Mouse (Mus musculus) hindbrain, embryonic 12.5 days (tissue): ENCODE data around the gene Trim63. TPM values are rescaled to one million over a fixed set of nuclear protein-coding genes. Genes with fewer than 3 reads are reported as not detected.

Experiments used
- ATAC-seq: fragments of 200-750 bp; cut with Nextera tagmentation; 2 replicates; pipeline ENCODE4 v1.8.0; 2017; ENCODE audit warnings: moderate TSS enrichment; ENCODE audit not compliant: low FRiP score
- H3K27ac ChIP-seq: fragments of 300-500 bp; sonication (generic); 2 replicates; pipeline ENCODE4 v1.5.1; 2016; ENCODE audit warnings: mild to moderate bottlenecking
- H3K27me3 ChIP-seq: fragments of 300-500 bp; sonication (generic); 2 replicates; pipeline ENCODE4 v1.6.1; 2016; ENCODE audit warnings: mild to moderate bottlenecking
- H3K36me3 ChIP-seq: fragments of 300-500 bp; sonication (generic); 2 replicates; pipeline ENCODE4 v1.6.1; 2016; ENCODE audit warnings: mild to moderate bottlenecking
- H3K4me1 ChIP-seq: fragments of 300-500 bp; sonication (generic); 2 replicates; pipeline ENCODE4 v1.6.1; 2016
- H3K4me2 ChIP-seq: fragments of 300-500 bp; sonication (generic); replicated peaks from 2 replicates; pipeline ENCODE4 v1.6.1; 2016; ENCODE audit warnings: mild to moderate bottlenecking
- H3K4me3 ChIP-seq: fragments of 300-500 bp; sonication (generic); 2 replicates; pipeline ENCODE4 v1.5.1; 2016; ENCODE audit warnings: mild to moderate bottlenecking
- H3K9ac ChIP-seq: fragments of 300-500 bp; sonication (generic); 2 replicates; pipeline ENCODE4 v1.6.1; 2016; ENCODE audit warnings: mild to moderate bottlenecking, moderate library complexity
- H3K9me3 ChIP-seq: fragments of 300-500 bp; sonication (generic); replicated peaks from 2 replicates; pipeline ENCODE4 v1.6.1; 2016; ENCODE audit warnings: mild to moderate bottlenecking
- WGBS: fragments of 180-500 bp; shearing (Covaris S2); methylation state at CpG from one replicate; pipeline ENCODE4 v1.1.7; 2016; 5-methylcytosine and 5-hydroxymethylcytosine counted together
- polyA plus RNA-seq: library from polyadenylated mRNA; unstranded; fragments of >200 nt; fragmentation: Nextera tagmentation; extraction: Ambion mirVana; gene quantifications from 2 replicates; pipeline ENCODE4 v1.2.1, GENCODE M21; 2016

The Trim63 gene
- polyA plus RNA-seq, 1 experiment from 2014 or later = 0.54 TPM

DNA sequence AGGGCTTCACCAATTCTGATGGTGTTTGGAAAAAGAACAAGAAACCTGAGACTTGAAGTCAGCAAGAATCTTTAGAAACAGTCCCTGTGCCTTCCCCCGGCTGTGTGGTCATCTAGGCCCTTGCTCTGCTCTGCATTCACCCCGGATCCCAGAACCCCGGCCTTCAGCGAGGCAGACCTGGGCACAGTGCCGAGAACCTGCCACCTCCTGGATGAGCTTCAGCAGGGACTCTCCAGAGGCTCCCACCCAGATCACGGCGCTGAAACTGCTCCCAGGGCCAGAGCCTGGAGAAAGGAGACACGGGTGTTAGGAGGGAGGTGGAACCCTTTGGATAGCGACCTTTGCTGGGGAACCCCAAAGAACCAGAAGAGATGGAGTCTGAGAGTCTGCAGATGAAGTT is 47.2 kb downstream of the Trim63 start:
- Histone ChIP-seq H3K27ac (no peak overlapping the region), H3K4me3 (no peak overlapping the region), H3K4me1 (peaks cover 5% of the 10 kb centered on the region), H3K36me3 (no peaks in the 10 kb centered on the region), H3K9me3 (no peaks in the 10 kb centered on the region), H3K9ac (no peak overlapping the region), H3K4me2 (no peak overlapping the region), H3K27me3 (peaks cover 46% of the 10 kb centered on the region)
- WGBS = 68% methylated on average over 9 of the region's 9 CpGs
- no peak for ATAC-seq

GRCm38 (mm10) chr4:134362586-134362985 is 47.7 kb downstream of the Trim63 start:
- Histone ChIP-seq H3K27me3 (peaks cover 46% of the 10 kb centered on the region), H3K9ac (no peak overlapping the region), H3K4me1 (0 out of 2 replicates have a peak, but pooled peaks cover under 1% of the 10 kb centered on the region), H3K36me3 (no peaks in the 10 kb centered on the region), H3K27ac (no peak overlapping the region), H3K9me3 (no peaks in the 10 kb centered on the region), H3K4me2 (no peak overlapping the region), H3K4me3 (no peak overlapping the region)
- no peak for ATAC-seq
- 22% methylated on average over 9 of the region's 9 CpGs for WGBS

DNA sequence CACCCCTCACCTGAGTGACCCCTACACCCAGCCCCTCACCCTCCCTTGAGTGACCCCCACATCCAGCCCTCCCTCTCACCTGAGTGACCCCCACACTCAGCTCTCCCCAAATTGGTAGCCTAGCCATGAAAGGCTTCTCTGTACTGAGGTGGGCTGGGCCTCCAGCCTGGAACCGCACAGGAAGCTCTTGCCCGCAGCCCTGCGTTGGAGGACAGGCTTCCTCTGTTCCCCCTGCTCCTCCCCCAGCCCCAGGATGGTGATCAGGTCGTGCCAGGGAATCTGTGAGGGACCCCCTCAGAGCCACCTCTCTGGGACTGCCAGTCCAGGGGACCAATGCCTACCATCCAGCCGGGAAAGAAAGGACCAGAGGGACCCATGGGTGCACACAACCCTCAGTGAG is 50.4 kb downstream of the Trim63 start:
- Histone ChIP-seq H3K4me3 (no peak overlapping the region), H3K9me3 (no peaks in the 10 kb centered on the region), H3K27ac (no peak overlapping the region), H3K36me3 (no peaks in the 10 kb centered on the region), H3K9ac (no peak overlapping the region), H3K4me1 (no peaks in the 10 kb centered on the region), H3K27me3 (peaks cover 63% of the 10 kb centered on the region), H3K4me2 (no peak overlapping the region)
- 42% methylated on average over 5 of the region's 5 CpGs for WGBS
- ATAC-seq = no peak; the same call in 1 of the 2 replicates

GRCm38 (mm10) chr4:134370649-134371221 is 55.8 kb downstream of the Trim63 start:
- no peaks in the 10 kb centered on the region for H3K9me3 ChIP-seq
- peak overlapping the region; percentile 55 for H3K4me3 ChIP-seq
- H3K27me3 ChIP-seq = peaks cover 60% of the 10 kb centered on the region
- H3K27ac ChIP-seq = no peak overlapping the region
- peaks cover 19% of the 10 kb centered on the region for H3K4me1 ChIP-seq
- WGBS = under 1% methylated on average over 18 of the region's 18 CpGs
- peak overlapping the region; percentile 97 for H3K4me2 ChIP-seq
- H3K9ac ChIP-seq = no peak overlapping the region
- no peaks in the 10 kb centered on the region for H3K36me3 ChIP-seq
- ATAC-seq = no peak

- H3K4me1 ChIP-seq = peaks cover 19% of the 10 kb centered on the region
- ATAC-seq = no peak
- peak overlapping the region; percentile 97 for H3K4me2 ChIP-seq
- WGBS = under 1% methylated on average over 17 of the region's 17 CpGs
- no peak overlapping the region; the same call in 1 of the 2 replicates for H3K9ac ChIP-seq
- H3K27me3 ChIP-seq = peaks cover 59% of the 10 kb centered on the region
- H3K9me3 ChIP-seq = no peaks in the 10 kb centered on the region
- no peaks in the 10 kb centered on the region for H3K36me3 ChIP-seq
- peak overlapping the region; percentile 55 for H3K4me3 ChIP-seq
- H3K27ac ChIP-seq = no peak overlapping the region
Observed at GRCm38 (mm10) chr4:134371316-134371855, 56.5 kb downstream of the Trim63 start.

- Histone ChIP-seq H3K4me2 (peak overlapping the region; percentile 97), H3K36me3 (no peaks in the 10 kb centered on the region), H3K27ac (no peak overlapping the region), H3K9ac (peak overlapping the region; percentile 61), H3K9me3 (no peaks in the 10 kb centered on the region), H3K4me3 (peak overlapping the region; percentile 55), H3K4me1 (peaks cover 19% of the 10 kb centered on the region), H3K27me3 (peaks cover 56% of the 10 kb centered on the region)
- peak; percentile 76 for ATAC-seq
- under 1% methylated on average over 16 of the region's 16 CpGs for WGBS
Observed at GRCm38 (mm10) chr4:134372294-134372747, 57.4 kb downstream of the Trim63 start.

DNA sequence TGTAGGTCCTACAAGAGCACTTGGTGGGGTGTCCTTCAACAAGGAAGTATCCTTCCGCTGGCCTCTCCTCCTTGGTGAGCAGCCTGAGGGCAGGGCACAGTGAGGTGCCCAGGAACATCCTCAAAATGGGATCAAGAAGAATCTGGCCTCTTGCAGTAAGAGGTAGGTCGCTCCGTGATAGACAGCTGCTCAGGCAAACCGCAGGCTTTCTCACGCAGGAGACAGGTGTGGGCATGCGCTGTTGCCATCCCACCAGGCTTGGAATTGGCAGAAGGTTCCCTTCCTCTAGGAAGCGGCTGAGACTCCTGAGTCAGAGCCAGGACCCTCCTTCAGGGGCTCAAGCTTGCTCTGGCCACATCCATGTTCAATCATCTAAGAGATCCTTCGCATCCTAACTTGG is 58.4 kb downstream of the Trim63 start:
- H3K36me3 ChIP-seq = no peaks in the 10 kb centered on the region
- no peak for ATAC-seq

DNA sequence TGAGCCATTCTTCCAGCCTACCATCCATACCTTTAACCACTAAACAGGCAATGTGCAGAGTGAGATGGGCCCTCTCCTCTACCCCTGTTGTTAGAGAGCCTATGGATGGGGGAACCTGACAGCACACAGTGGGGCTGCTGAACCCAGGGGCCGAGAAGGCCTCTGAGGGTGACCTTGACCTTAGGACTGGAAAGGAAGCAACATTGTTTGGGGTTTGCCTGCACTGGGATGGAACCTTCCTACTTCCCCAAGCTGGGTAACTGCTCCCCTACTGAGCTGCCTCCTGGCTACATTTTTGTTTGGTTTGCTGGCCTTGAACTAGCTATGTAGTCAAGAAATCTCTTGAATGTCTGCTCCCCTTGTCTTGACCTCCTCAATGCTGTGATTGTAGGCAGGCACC is 59.4 kb downstream of the Trim63 start:
- H3K27ac ChIP-seq = no peak overlapping the region
- peaks cover 25% of the 10 kb centered on the region for H3K4me1 ChIP-seq
- H3K36me3 ChIP-seq = no peaks in the 10 kb centered on the region
- 55% methylated on average over 1 of the region's 1 CpGs for WGBS
- H3K9me3 ChIP-seq = no peaks in the 10 kb centered on the region
- H3K9ac ChIP-seq = no peak overlapping the region
- peaks cover 36% of the 10 kb centered on the region for H3K27me3 ChIP-seq
- no peak overlapping the region for H3K4me3 ChIP-seq
- H3K4me2 ChIP-seq = no peak overlapping the region
- ATAC-seq = no peak

More for the DNA sequence above, 58.4 kb downstream of the Trim63 start:
- H3K4me3 ChIP-seq = no peak overlapping the region
- H3K9me3 ChIP-seq = no peaks in the 10 kb centered on the region
- H3K27ac ChIP-seq = no peak overlapping the region
- no peak overlapping the region for H3K4me2 ChIP-seq
- peaks cover 46% of the 10 kb centered on the region for H3K27me3 ChIP-seq
- H3K4me1 ChIP-seq = peaks cover 24% of the 10 kb centered on the region
- 86% methylated on average over 8 of the region's 8 CpGs for WGBS
- H3K9ac ChIP-seq = no peak overlapping the region

- no peak for ATAC-seq
- Histone ChIP-seq H3K9me3 (no peaks in the 10 kb centered on the region), H3K4me2 (no peak overlapping the region), H3K36me3 (no peaks in the 10 kb centered on the region), H3K27ac (no peak overlapping the region), H3K9ac (no peak overlapping the region), H3K4me1 (peaks cover 6% of the 10 kb centered on the region; the same call in 1 of the 2 replicates), H3K4me3 (no peak overlapping the region), H3K27me3 (peaks cover 8% of the 10 kb centered on the region; the same call in 1 of the 2 replicates)
- 34% methylated on average over 10 of the region's 10 CpGs for WGBS
Observed at GRCm38 (mm10) chr4:134378089-134378615, 63.2 kb downstream of the Trim63 start.

Other genes with a start within 250 kb of the Trim63 start
- 4.8 and 5.0 TPM in 2 replicates for gene Cd52, start 220.0 kb upstream of the Trim63 start, polyA plus RNA-seq
- 11.6 and 13.4 TPM in 2 replicates for gene Ubxn11, start 212.6 kb upstream of the Trim63 start, polyA plus RNA-seq
- 333 and 369 TPM in 2 replicates for gene Sh3bgrl3, start 186.3 kb upstream of the Trim63 start, polyA plus RNA-seq
- 28.1 and 30.4 TPM in 2 replicates for gene Cep85, start 128.0 kb upstream of the Trim63 start, polyA plus RNA-seq
- not detected in 2 replicates for gene Gm7534, start 112.1 kb upstream of the Trim63 start, polyA plus RNA-seq
- not detected in 2 replicates for gene Catsper4, start 87.7 kb upstream of the Trim63 start, polyA plus RNA-seq
- gene Cnksr1, start 76.7 kb upstream of the Trim63 start, polyA plus RNA-seq = 0.46 and 1.3 TPM in 2 replicates
- 0.31 and 0.66 TPM in 2 replicates for gene E130218I03Rik, start 71.5 kb upstream of the Trim63 start, polyA plus RNA-seq
- 18.3 TPM in 2 replicates for gene Zfp593, start 69.5 kb upstream of the Trim63 start, polyA plus RNA-seq
- 0.35 and 0.39 TPM in 2 replicates for gene Gm30191, start 68.2 kb upstream of the Trim63 start, polyA plus RNA-seq
- gene Grrp1, start 61.0 kb upstream of the Trim63 start, polyA plus RNA-seq = 8.5 and 8.9 TPM in 2 replicates
- 30.8 and 32.5 TPM in 2 replicates for gene Pdik1l, start 27.2 kb upstream of the Trim63 start, polyA plus RNA-seq
- gene Slc30a2, start 28.1 kb downstream of the Trim63 start, polyA plus RNA-seq = not detected in 2 replicates
- gene Extl1, start 68.7 kb downstream of the Trim63 start, polyA plus RNA-seq = 1.2 and 1.7 TPM in 2 replicates
- gene Pafah2, start 81.2 kb downstream of the Trim63 start, polyA plus RNA-seq = 9.2 and 10.7 TPM in 2 replicates
- gene Stmn1, start 153.2 kb downstream of the Trim63 start, polyA plus RNA-seq = 4,582 and 4,772 TPM in 2 replicates
- gene Paqr7, start 181.6 kb downstream of the Trim63 start, polyA plus RNA-seq = 9.7 and 9.8 TPM in 2 replicates
- gene Aunip, start 195.9 kb downstream of the Trim63 start, polyA plus RNA-seq = 6.3 and 7.6 TPM in 2 replicates
- gene Mtfr1l, start 220.3 kb downstream of the Trim63 start, polyA plus RNA-seq = 137 and 140 TPM in 2 replicates
- 36.7 and 42.8 TPM in 2 replicates for gene Selenon, start 237.0 kb downstream of the Trim63 start, polyA plus RNA-seq